Mouse (Mus musculus) heart, adult 2 months (tissue): Measurements from ENCODE around the gene Gm44790. TPM values are rescaled to one million over a fixed set of nuclear protein-coding genes. Genes with fewer than 3 reads are reported as not detected.

Experiments
- DNase-seq, 2 experiments: peaks; one replicate each; pipeline ENCODE4 v3.0.0; 2021
- H3K27ac ChIP-seq: fragments of 200-600 bp; 2 replicates; pipeline ENCODE4 v1.8.1; 2022
- H3K27me3 ChIP-seq: fragments of 200-500 bp; 2 replicates; pipeline ENCODE4 v1.6.1; 2012; ENCODE audit warnings: mild to moderate bottlenecking, low read length, inconsistent platforms, mixed read lengths; ENCODE audit not compliant: control insufficient read depth, insufficient read depth
- H3K36me3 ChIP-seq: fragments of 200-500 bp; 2 replicates; pipeline ENCODE4 v1.6.1; 2012; ENCODE audit warnings: low read length, inconsistent platforms; ENCODE audit not compliant: control insufficient read depth, insufficient read depth
- H3K4me1 ChIP-seq: fragments of 200-500 bp; 2 replicates; pipeline ENCODE4 v1.6.1; 2011; ENCODE audit warnings: low read length; ENCODE audit not compliant: control insufficient read depth, insufficient read depth
- H3K4me3 ChIP-seq: fragments of 200-600 bp; 2 replicates; pipeline ENCODE4 v1.8.1; 2022
- H3K79me2 ChIP-seq: fragments of 200-500 bp; replicated peaks from 2 replicates; pipeline ENCODE4 v1.6.1; 2012; ENCODE audit warnings: mild to moderate bottlenecking, inconsistent platforms, low read length, moderate library complexity, mixed read lengths; ENCODE audit not compliant: control insufficient read depth, insufficient read depth
- H3K9ac ChIP-seq: fragments of 200-500 bp; 2 replicates; pipeline ENCODE4 v1.6.1; 2012; ENCODE audit warnings: low read depth, mild to moderate bottlenecking, control low read depth, inconsistent platforms, low read length, mixed read lengths
- CTCF ChIP-seq: fragments of 200-600 bp; IDR thresholded peaks from 2 replicates; pipeline ENCODE4 v1.8.1; 2022; ENCODE audit warnings: antibody characterized with exemption, mild to moderate bottlenecking, moderate library complexity
- EP300 ChIP-seq: fragments of 200-500 bp; IDR thresholded peaks from 2 replicates; pipeline ENCODE4 v1.6.1; 2011; ENCODE audit warnings: low read depth, low read length, control low read depth; ENCODE audit not compliant: insufficient read depth
- POLR2A ChIP-seq: fragments of 200-500 bp; IDR thresholded peaks from 2 replicates; pipeline ENCODE4 v1.6.1; 2011; ENCODE audit warnings: mild to moderate bottlenecking, low read depth, low read length, control low read depth; ENCODE audit not compliant: insufficient read depth
- WGBS: fragments of 180-500 bp; shearing (Covaris S2); methylation state at CpG from one replicate; pipeline ENCODE4 v1.1.7; 2018; 5-methylcytosine and 5-hydroxymethylcytosine counted together
- intact Hi-C: fragments of 180-260 bp; cut with DNase I; formaldehyde crosslinking; loops from one replicate; pipeline ENCODE4 v1.15.1; 2025
- polyA plus RNA-seq: library from polyadenylated mRNA; depleted of rRNA; stranded (reverse); fragments of >200 nt; gene quantifications from 2 replicates; pipeline ENCODE4 v1.2.3, GENCODE M21; 2012
- total RNA-seq, 2 experiments: library from RNA; stranded (reverse); gene quantifications; 2 replicates each; pipeline ENCODE4 v1.2.3; 2021

Gm44790 gene
- total and polyA plus RNA-seq, 3 experiments: not detected

- Histone ChIP-seq H3K9ac (peak overlapping the region; percentile 63; the same call in 1 of the 2 replicates), H3K79me2 (no peaks in the 10 kb centered on the region), H3K27me3 (no peaks in the 10 kb centered on the region), H3K36me3 (peaks cover 16% of the 10 kb centered on the region), H3K27ac (peak overlapping the region; percentile 95), H3K4me3 (peak overlapping the region; percentile 79), H3K4me1 (peaks cover 4% of the 10 kb centered on the region)
- under 1% methylated on average over 11 of the region's 11 CpGs for WGBS
- intact Hi-C loops: loop anchor here (2.0 to 5.0 kb wide), 3 partner anchors 34 to 278 kb away; partner anchors contain the start of gene C87436
- no peak for DNase-seq
- TF ChIP-seq EP300 (no peak), POLR2A (no peak), CTCF (no peak)
Measured at GRCm38 (mm10) chr6:86404996-86405395, 21.5 kb upstream of the Gm44790 start.

DNA sequence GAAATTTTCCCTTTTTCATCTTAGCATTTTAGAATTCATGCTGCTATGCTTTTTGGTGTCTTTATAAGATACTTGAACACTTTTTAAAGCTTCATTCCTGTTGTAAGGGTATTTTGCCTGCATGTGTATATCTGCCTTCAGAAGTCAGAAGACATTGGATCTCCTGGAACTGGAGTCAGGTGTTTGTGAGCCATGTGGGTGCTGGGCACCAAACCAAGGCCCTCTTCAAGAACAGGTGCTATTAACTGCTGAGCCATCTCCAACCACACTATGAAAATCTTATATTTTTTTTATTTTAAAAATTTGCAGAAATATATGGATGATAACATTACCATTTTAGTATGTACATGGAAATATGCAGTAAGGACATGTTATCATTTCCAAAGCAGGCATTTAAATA, 20.2 kb upstream of the Gm44790 start:
- Histone ChIP-seq H3K4me1 (peaks cover 4% of the 10 kb centered on the region), H3K4me3 (no peak overlapping the region), H3K27ac (no peak overlapping the region), H3K79me2 (no peaks in the 10 kb centered on the region; the same call in 1 of the 2 replicates), H3K36me3 (peaks cover 16% of the 10 kb centered on the region), H3K9ac (no peak overlapping the region), H3K27me3 (no peaks in the 10 kb centered on the region)
- intact Hi-C loops: no loop called here
- TF ChIP-seq EP300 (no peak), POLR2A (no peak), CTCF (no peak)
- DNase-seq: no peak

DNA sequence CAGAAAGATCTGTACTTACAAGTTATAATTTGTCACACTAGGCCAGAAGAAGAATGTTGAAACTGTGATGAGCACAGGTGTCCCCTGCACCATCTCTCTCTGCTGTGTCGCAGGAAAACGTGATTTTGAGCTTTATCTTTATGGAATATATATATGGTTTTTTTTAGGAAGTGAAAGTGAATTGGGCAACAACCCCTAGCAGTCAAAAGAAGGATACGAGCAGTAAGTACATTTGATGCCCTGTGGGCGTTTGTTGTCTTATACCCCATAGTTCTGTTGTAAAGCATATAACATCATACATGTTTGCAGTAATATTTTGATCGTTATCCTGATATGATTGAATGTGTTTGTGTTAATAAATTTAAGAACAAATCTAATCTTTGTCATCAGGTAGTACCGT, 7.7 kb upstream of the Gm44790 start:
- Histone ChIP-seq H3K36me3 (peaks cover 2% of the 10 kb centered on the region), H3K79me2 (no peaks in the 10 kb centered on the region), H3K27me3 (no peaks in the 10 kb centered on the region), H3K4me1 (no peaks in the 10 kb centered on the region), H3K4me3 (no peak overlapping the region), H3K9ac (no peak overlapping the region), H3K27ac (no peak overlapping the region)
- WGBS: 89% methylated on average over 6 of the region's 6 CpGs
- intact Hi-C loops: no loop called here
- TF ChIP-seq CTCF (no peak), EP300 (no peak)
- no peak for DNase-seq

DNA sequence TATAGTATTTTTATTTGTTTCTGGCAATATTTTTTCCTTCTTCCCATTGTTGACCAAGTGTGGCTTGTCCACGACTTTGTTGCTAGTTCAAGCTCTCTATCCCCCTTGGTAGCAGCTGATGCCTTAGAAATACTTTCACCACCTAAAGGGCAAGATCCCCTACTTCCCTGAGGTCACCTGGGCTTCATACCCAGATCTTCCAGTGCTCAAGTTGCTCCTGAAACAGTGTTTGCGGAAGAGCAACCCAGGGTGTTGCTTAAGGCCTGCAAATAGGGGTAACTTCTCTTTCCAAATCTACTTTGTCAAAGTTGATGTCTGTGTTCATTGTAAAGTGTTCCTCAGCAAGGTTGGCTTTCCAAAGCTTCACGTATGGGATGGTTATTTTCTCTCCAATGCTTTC, 7.2 kb upstream of the Gm44790 start:
- TF ChIP-seq EP300 (no peak), CTCF (no peak), POLR2A (no peak)
- WGBS: 90% methylated on average over 3 of the region's 3 CpGs
- no peak overlapping the region for H3K9ac ChIP-seq
- no peak overlapping the region for H3K27ac ChIP-seq
- no peaks in the 10 kb centered on the region for H3K4me1 ChIP-seq
- intact Hi-C loops: no loop called here
- no peak overlapping the region for H3K4me3 ChIP-seq
- H3K27me3 ChIP-seq: no peaks in the 10 kb centered on the region
- no peaks in the 10 kb centered on the region for H3K79me2 ChIP-seq
- no peak for DNase-seq
- H3K36me3 ChIP-seq: peaks cover 2% of the 10 kb centered on the region

GRCm38 (mm10) chr6:86420491-86420890, 6.0 kb upstream of the Gm44790 start:
- Histone ChIP-seq H3K4me3 (no peak overlapping the region), H3K4me1 (no peaks in the 10 kb centered on the region), H3K36me3 (peaks cover 2% of the 10 kb centered on the region), H3K27me3 (no peaks in the 10 kb centered on the region), H3K9ac (no peak overlapping the region), H3K79me2 (no peaks in the 10 kb centered on the region), H3K27ac (no peak overlapping the region)
- DNase-seq: no peak
- intact Hi-C loops: no loop called here
- TF ChIP-seq CTCF (peak; percentile 46), POLR2A (no peak)
- WGBS: 74% methylated on average over 6 of the region's 6 CpGs

- no peak overlapping the region for H3K4me3 ChIP-seq
- 94% methylated on average over 3 of the region's 3 CpGs for WGBS
- intact Hi-C loops: no loop called here
- no peak overlapping the region for H3K27ac ChIP-seq
- TF ChIP-seq POLR2A: no peak
- TF ChIP-seq CTCF: no peak
- no peak for TF ChIP-seq EP300
- H3K36me3 ChIP-seq: peaks cover 2% of the 10 kb centered on the region
- no peaks in the 10 kb centered on the region for H3K79me2 ChIP-seq
- H3K9ac ChIP-seq: no peak overlapping the region
- H3K27me3 ChIP-seq: no peaks in the 10 kb centered on the region
- DNase-seq: no peak
- no peaks in the 10 kb centered on the region for H3K4me1 ChIP-seq
Measured at GRCm38 (mm10) chr6:86431531-86431930, 5.1 kb downstream of the Gm44790 start.
